Mouse (Mus musculus) cortical plate, adult 2 months (tissue): ENCODE results near the gene Ano6.

Experiments used
- CTCF ChIP-seq: fragments of 200-500 bp; IDR thresholded peaks from 2 replicates; pipeline ENCODE4 v1.5.1; 2011; ENCODE audit warnings: mild to moderate bottlenecking, control low read depth, low read length; ENCODE audit not compliant: insufficient read depth; ENCODE audit errors: extremely low read depth
- POLR2A ChIP-seq: fragments of 200-500 bp; IDR thresholded peaks from 2 replicates; pipeline ENCODE4 v1.6.1; 2011; ENCODE audit warnings: mild to moderate bottlenecking, low read length, control low read depth; ENCODE audit not compliant: insufficient read depth; ENCODE audit errors: extremely low read depth

DNA sequence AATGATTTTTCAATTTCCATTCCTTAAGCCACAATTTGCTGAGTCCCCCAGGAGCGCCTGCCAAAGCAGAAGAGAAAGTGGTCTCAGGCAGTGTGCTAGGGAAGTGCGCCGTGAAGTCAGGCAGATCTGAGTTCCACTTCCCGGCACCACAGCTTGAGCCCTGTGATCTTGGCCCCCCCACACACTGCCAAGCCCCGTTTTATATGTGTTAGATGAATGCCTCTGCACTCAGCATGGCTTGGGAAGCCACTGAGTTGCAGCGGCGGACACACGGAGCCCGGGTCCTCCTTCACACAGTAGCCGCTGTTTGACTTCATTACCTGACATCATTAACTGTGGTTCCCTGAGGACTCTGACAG, 172.5 kb downstream of the Ano6 start:
- TF ChIP-seq POLR2A (no peak), CTCF (no peak)
